Comparison of ENCODE assay signal across 27 mouse cellular contexts in the genomic region with DNA sequence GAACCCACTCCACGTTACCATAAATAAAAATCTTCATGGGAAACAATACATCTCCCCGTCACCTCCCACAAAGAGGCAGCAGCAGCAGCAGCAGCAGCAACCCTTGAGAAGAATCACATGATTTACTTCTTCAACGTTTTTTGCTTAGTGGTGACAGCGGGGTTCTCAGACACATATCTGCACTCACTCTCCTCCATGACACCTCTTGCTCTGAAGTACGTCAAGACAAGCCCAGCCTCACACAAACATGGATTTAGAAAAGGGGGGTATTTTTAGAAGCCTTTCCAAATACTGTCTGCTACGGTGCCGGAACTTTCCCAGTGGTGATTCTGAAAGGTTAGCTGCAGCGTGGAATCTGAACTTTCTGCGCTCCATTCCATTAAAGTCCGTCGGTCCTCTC.
A peak's percentile ranks its signal among the peaks of the same experiment; 100 is the strongest.
DNase-seq lines count a peak whose midpoint lies in the region; ATAC-seq and TF ChIP-seq lines count a peak whose summit lies in the region.
"Had no signal": no experiment of that assay in that cellular context is flagged by ENCODE, and none has a peak within 500 bp of the region (broad histone marks: within the 10 kb centered on the region; RNA-seq: fewer than 3 reads in every experiment).

No protein-coding gene starts in this region.

- peak; percentile 86 for DNase-seq in heart, embryonic 10.5 days (ENCODE audit: low spot score)
- DNase-seq in heart, adult 2 months, result no peak
- DNase-seq in heart, postnatal 14 days, result no peak
- no peak for DNase-seq in heart, postnatal 25 days (ENCODE audit: low spot score)
- no peak for DNase-seq in adipocyte (ENCODE audit: low spot score)
- DNase-seq: adrenal gland, adult 2 months; adrenal gland, postnatal 14 days; B cell, adult 2 months; cerebellum, adult 11 months; cerebellum, adult 2 months; cerebellum, adult 9-11 months; cerebellum, postnatal 25 days; forebrain, postnatal 0 days; gastrocnemius, adult 2 months; gastrocnemius, postnatal 14 days; kidney, adult 2 months had no signal

- H3K4me2 ChIP-seq in heart, embryonic 13.5 days, result no peak overlapping the region
- H3K4me2 ChIP-seq in heart, embryonic 16.5 days (ENCODE audit: low read depth, low read length), result no peak overlapping the region
- H3K4me2 ChIP-seq: embryonic facial prominence, embryonic 12.5 days; embryonic facial prominence, embryonic 15.5 days; hindbrain, embryonic 12.5 days; hindbrain, embryonic 15.5 days had no signal

- ATAC-seq in heart, embryonic 13.5 days (ENCODE audit: extremely low read depth, insufficient number of reproducible peaks, low FRiP score, low TSS enrichment), result peak; percentile 50; the same call in 1 of the 2 replicates
- ATAC-seq in heart, embryonic 16.5 days (replicated peaks; ENCODE audit: extremely low read depth, insufficient read depth, low FRiP score), result peak; percentile 72
- ATAC-seq: forebrain, embryonic 14.5 days; forebrain, postnatal 0 days; intestine, postnatal 0 days; Patski had no signal

- peak overlapping the region; percentile 75; the same call in 1 of the 2 replicates for H3K27ac ChIP-seq in heart, embryonic 10.5 days
- no peak overlapping the region for H3K27ac ChIP-seq in heart, adult 2 months
- peak overlapping the region; percentile 78 for H3K27ac ChIP-seq in heart, embryonic 13.5 days (replicated peaks)
- peak overlapping the region; percentile 57 for H3K27ac ChIP-seq in heart, embryonic 16.5 days (ENCODE audit: low read length)
- H3K27ac ChIP-seq: embryonic facial prominence, embryonic 12.5 days; embryonic facial prominence, embryonic 15.5 days; gastrocnemius, adult 2 months; hindbrain, embryonic 12.5 days; hindbrain, embryonic 15.5 days had no signal

- WGBS in heart, embryonic 10.5 days, result 43% methylated on average over 11 of the region's 11 CpGs
- 63% methylated on average over 11 of the region's 11 CpGs for WGBS in heart, adult 2 months
- 38% methylated on average over 11 of the region's 11 CpGs for WGBS in heart, embryonic 13.5 days
- WGBS in heart, embryonic 16.5 days, result 42% methylated on average over 11 of the region's 11 CpGs

- peaks cover 42% of the 10 kb centered on the region for H3K4me1 ChIP-seq in heart, embryonic 10.5 days
- H3K4me1 ChIP-seq in heart, adult 2 months (ENCODE audit: control insufficient read depth, insufficient read depth, low read length), result peaks cover 2% of the 10 kb centered on the region
- H3K4me1 ChIP-seq in heart, embryonic 13.5 days, result peaks cover 60% of the 10 kb centered on the region
- peaks cover 31% of the 10 kb centered on the region for H3K4me1 ChIP-seq in heart, embryonic 16.5 days (ENCODE audit: control insufficient read depth, insufficient read depth, low read length)
- H3K4me1 ChIP-seq: embryonic facial prominence, embryonic 12.5 days; embryonic facial prominence, embryonic 15.5 days; hindbrain, embryonic 12.5 days; hindbrain, embryonic 15.5 days had no signal

- H3K4me3 ChIP-seq in heart, embryonic 10.5 days, result no peak overlapping the region
- no peak overlapping the region for H3K4me3 ChIP-seq in heart, adult 2 months
- no peak overlapping the region for H3K4me3 ChIP-seq in heart, embryonic 13.5 days
- no peak overlapping the region for H3K4me3 ChIP-seq in heart, embryonic 16.5 days (ENCODE audit: low read length)
- H3K4me3 ChIP-seq: embryonic facial prominence, embryonic 12.5 days; embryonic facial prominence, embryonic 15.5 days; gastrocnemius, adult 2 months; hindbrain, embryonic 12.5 days; hindbrain, embryonic 15.5 days had no signal

- no peak for TF ChIP-seq POLR2A in heart, adult 2 months (IDR thresholded peaks at IDR 0.05; ENCODE audit: insufficient read depth, low read depth, low read length)

- H3K9me3 ChIP-seq in heart, embryonic 10.5 days, result no peaks in the 10 kb centered on the region
- H3K9me3 ChIP-seq in heart, embryonic 13.5 days, result no peaks in the 10 kb centered on the region
- H3K9me3 ChIP-seq in heart, embryonic 16.5 days (replicated peaks; ENCODE audit: control insufficient read depth, low read length), result no peaks in the 10 kb centered on the region
- H3K9me3 ChIP-seq: embryonic facial prominence, embryonic 12.5 days; embryonic facial prominence, embryonic 15.5 days; hindbrain, embryonic 12.5 days; hindbrain, embryonic 15.5 days had no signal

- no peaks in the 10 kb centered on the region for H3K79me2 ChIP-seq in heart, adult 2 months (replicated peaks; ENCODE audit: control insufficient read depth, insufficient read depth, low read length)

- H3K36me3 ChIP-seq in heart, embryonic 10.5 days, result peaks cover 14% of the 10 kb centered on the region
- no peaks in the 10 kb centered on the region for H3K36me3 ChIP-seq in heart, adult 2 months (ENCODE audit: control insufficient read depth, insufficient read depth, low read length)
- peaks cover 17% of the 10 kb centered on the region for H3K36me3 ChIP-seq in heart, embryonic 13.5 days
- peaks cover 13% of the 10 kb centered on the region for H3K36me3 ChIP-seq in heart, embryonic 16.5 days (ENCODE audit: control insufficient read depth, insufficient read depth)
- H3K36me3 ChIP-seq: embryonic facial prominence, embryonic 15.5 days; G1E; hindbrain, embryonic 15.5 days had no signal

- TF ChIP-seq EP300 in heart, adult 2 months (IDR thresholded peaks at IDR 0.05; ENCODE audit: insufficient read depth, low read depth, low read length), result no peak

- no peaks in the 10 kb centered on the region for H3K27me3 ChIP-seq in heart, embryonic 10.5 days (ENCODE audit: insufficient read depth, poor library complexity, severe bottlenecking)
- H3K27me3 ChIP-seq in heart, adult 2 months (ENCODE audit: control insufficient read depth, insufficient read depth, low read length), result no peaks in the 10 kb centered on the region
- no peaks in the 10 kb centered on the region for H3K27me3 ChIP-seq in heart, embryonic 13.5 days (replicated peaks)
- H3K27me3 ChIP-seq in heart, embryonic 16.5 days (ENCODE audit: control insufficient read depth, insufficient read depth, low read length), result no peaks in the 10 kb centered on the region
- H3K27me3 ChIP-seq: CH12.LX; embryonic facial prominence, embryonic 12.5 days; embryonic facial prominence, embryonic 15.5 days; hindbrain, embryonic 12.5 days; hindbrain, embryonic 15.5 days; Patski had no signal

- no peak overlapping the region for H3K9ac ChIP-seq in heart, adult 2 months (ENCODE audit: low read depth, low read length)
- no peak overlapping the region for H3K9ac ChIP-seq in heart, embryonic 13.5 days
- H3K9ac ChIP-seq in heart, embryonic 16.5 days (ENCODE audit: low read length), result no peak overlapping the region
- H3K9ac ChIP-seq: embryonic facial prominence, embryonic 12.5 days; embryonic facial prominence, embryonic 15.5 days; forebrain, postnatal 0 days; hindbrain, embryonic 12.5 days; hindbrain, embryonic 15.5 days had no signal

- intact Hi-C loops in heart, adult 2 months (cut with DNase I), result no loop called here
- intact Hi-C loops in heart, postnatal 14 days (cut with DNase I), result no loop called here
- intact Hi-C loops in heart, postnatal 25 days (cut with DNase I), result no loop called here

- TF ChIP-seq CTCF in heart, adult 2 months (IDR thresholded peaks at IDR 0.05), result no peak
